Mouse (Mus musculus): ENCODE measurements at regions not wholly inside any gene's neighbourhood (a gene's known extent, or its start where the extent isn't known, plus 50 kb on each side); places are given as distances from the start of the nearest gene placed in this dataset.

DNA sequence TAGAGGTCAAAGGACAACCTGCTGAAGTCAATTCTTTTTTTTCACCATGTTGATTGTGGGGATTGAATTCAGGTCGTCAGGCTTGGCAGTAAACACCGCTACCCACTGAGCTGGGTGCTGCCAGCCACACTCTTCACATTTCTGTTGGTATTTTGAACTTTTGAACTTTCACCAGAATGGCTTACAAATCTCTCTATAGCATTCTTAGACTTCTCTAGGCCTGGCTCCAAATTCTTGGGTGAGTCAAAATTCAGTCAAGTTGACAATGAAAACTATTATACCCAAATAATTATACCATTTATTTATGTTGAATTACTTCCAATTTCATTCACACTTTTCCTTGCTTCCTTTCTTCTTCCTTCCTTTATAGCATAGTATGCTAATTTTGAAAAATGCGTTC, 58.8 kb upstream of the 1700025G04Rik start:
- H3K36me3 ChIP-seq (replicated peaks) = no peaks in the 10 kb centered on the region
- H3K27me3 ChIP-seq = no peaks in the 10 kb centered on the region
- no peak overlapping the region for H3K27ac ChIP-seq
- H3K4me1 ChIP-seq = no peaks in the 10 kb centered on the region
- 75% methylated on average over 3 of the region's 3 CpGs for WGBS
- no peak overlapping the region for H3K4me3 ChIP-seq (replicated peaks)
- H3K9me3 ChIP-seq = 0 out of 2 replicates have a peak, but pooled peaks cover 3% of the 10 kb centered on the region
- no peak for ATAC-seq (ENCODE audit: low FRiP score)
- H3K4me2 ChIP-seq = no peak overlapping the region
- H3K9ac ChIP-seq = no peak overlapping the region

DNA sequence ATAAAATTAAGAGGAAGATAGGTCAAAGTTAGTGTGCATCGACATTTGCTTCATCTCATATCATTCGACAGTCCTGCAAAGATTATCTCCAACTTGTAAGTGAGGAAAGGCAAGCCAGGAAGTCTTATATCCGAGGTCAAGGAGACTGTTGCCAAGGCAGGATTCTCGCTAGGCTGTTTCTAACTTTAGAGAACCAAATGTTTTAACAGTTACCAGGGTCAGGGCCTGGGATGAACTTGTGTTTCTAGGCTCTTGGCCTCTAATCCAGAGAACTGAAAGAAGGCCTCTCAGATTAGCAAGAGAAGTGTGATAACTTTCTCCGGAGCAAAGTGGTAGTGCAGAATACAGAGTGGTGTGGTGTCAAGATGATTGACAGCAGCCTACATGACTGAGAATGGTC, 50.2 kb upstream of the 1700025G04Rik start:
- no peaks in the 10 kb centered on the region for H3K4me1 ChIP-seq
- no peaks in the 10 kb centered on the region for H3K27me3 ChIP-seq
- 0 out of 2 replicates have a peak, but pooled peaks cover 6% of the 10 kb centered on the region for H3K9me3 ChIP-seq
- H3K36me3 ChIP-seq (replicated peaks) = no peaks in the 10 kb centered on the region
- ATAC-seq (ENCODE audit: low FRiP score) = no peak
- H3K9ac ChIP-seq = no peak overlapping the region
- no peak overlapping the region for H3K4me2 ChIP-seq
- H3K4me3 ChIP-seq (replicated peaks) = no peak overlapping the region
- no peak overlapping the region for H3K27ac ChIP-seq
- 89% methylated on average over 5 of the region's 5 CpGs for WGBS

Measured in forebrain, embryonic 12.5 days (tissue).